Mouse (Mus musculus) lung, embryonic 16.5 days (tissue): ENCODE measurements around the gene Olfr1058. TPM values are rescaled to one million over a fixed set of nuclear protein-coding genes. Genes with fewer than 3 reads are reported as not detected.

Experiments used
- ATAC-seq: fragments of 200-750 bp; cut with Nextera tagmentation; 2 replicates; pipeline ENCODE4 v1.8.0; 2017; ENCODE audit warnings: low read depth, mild to moderate bottlenecking, moderate library complexity
- H3K27ac ChIP-seq: fragments of 300-500 bp; sonication (generic); 2 replicates; pipeline ENCODE4 v1.5.1; 2014; ENCODE audit warnings: mild to moderate bottlenecking, control low read depth, low read length
- H3K27me3 ChIP-seq: fragments of 300-500 bp; sonication (generic); 2 replicates; pipeline ENCODE4 v1.6.1; 2014; ENCODE audit warnings: low read depth, low read length, mixed read lengths; ENCODE audit not compliant: control insufficient read depth, insufficient read depth
- H3K36me3 ChIP-seq: fragments of 300-500 bp; sonication (generic); 2 replicates; pipeline ENCODE4 v1.6.1; 2014; ENCODE audit warnings: low read length; ENCODE audit not compliant: control insufficient read depth, insufficient read depth
- H3K4me1 ChIP-seq: fragments of 300-500 bp; sonication (generic); replicated peaks from 2 replicates; pipeline ENCODE4 v1.6.1; 2014; ENCODE audit warnings: low read length, mixed read lengths; ENCODE audit not compliant: control insufficient read depth, insufficient read depth
- H3K4me2 ChIP-seq: fragments of 300-500 bp; sonication (generic); 2 replicates; pipeline ENCODE4 v1.6.1; 2014; ENCODE audit warnings: low read depth, low read length, control low read depth
- H3K4me3 ChIP-seq: fragments of 300-500 bp; sonication (generic); 2 replicates; pipeline ENCODE4 v1.5.1; 2014; ENCODE audit warnings: mild to moderate bottlenecking, low read length, control low read depth
- H3K9ac ChIP-seq: fragments of 300-500 bp; sonication (generic); 2 replicates; pipeline ENCODE4 v1.6.1; 2014; ENCODE audit warnings: low read length, control low read depth
- H3K9me3 ChIP-seq: fragments of 300-500 bp; sonication (generic); 2 replicates; pipeline ENCODE4 v1.6.1; 2016; ENCODE audit warnings: low read length; ENCODE audit not compliant: control insufficient read depth
- WGBS: fragments of 180-500 bp; shearing (Covaris S2); extraction: QIAGEN DNeasy Blood & Tissue Kit; methylation state at CpG from one replicate; pipeline ENCODE4 v1.1.7; 2014; 5-methylcytosine and 5-hydroxymethylcytosine counted together
- polyA plus RNA-seq: library from polyadenylated mRNA; unstranded; fragments of >200 nt; fragmentation: Nextera tagmentation; extraction: Ambion mirVana; gene quantifications from 2 replicates; pipeline ENCODE4 v1.2.1, GENCODE M21; 2015

Olfr1058 gene
- polyA plus RNA-seq, 1 experiment from 2014 or later = not detected

- no peaks in the 10 kb centered on the region for H3K4me1 ChIP-seq
- WGBS = 77% methylated on average over 3 of the region's 3 CpGs
- ATAC-seq = no peak
- H3K27me3 ChIP-seq = no peaks in the 10 kb centered on the region
- H3K36me3 ChIP-seq = no peaks in the 10 kb centered on the region
- no peak within 1 kb of the TSS for H3K4me2 ChIP-seq
- H3K27ac ChIP-seq = no peak within 1 kb of the TSS
- no peak within 1 kb of the TSS for H3K4me3 ChIP-seq
- H3K9me3 ChIP-seq = no peaks in the 10 kb centered on the region
- H3K9ac ChIP-seq = no peak within 1 kb of the TSS
Observed at GRCm38 (mm10) chr2:86335333-86335732, 53.0 kb downstream of the Olfr1058 start, which contains the start of gene Olfr1054. Olfr1054 (minus strand) TSS chr2:86335433.

Other genes with a start within 250 kb of the Olfr1058 start
- gene Olfr1040, start 241.8 kb downstream of the Olfr1058 start, polyA plus RNA-seq = not detected in 2 replicates
- gene Olfr1042, start 226.7 kb downstream of the Olfr1058 start, polyA plus RNA-seq = not detected in 2 replicates
- gene Olfr1043, start 221.0 kb downstream of the Olfr1058 start, polyA plus RNA-seq = not detected in 2 replicates
- gene Olfr1044, start 210.7 kb downstream of the Olfr1058 start, polyA plus RNA-seq = not detected in 2 replicates
- gene Olfr52, start 202.9 kb downstream of the Olfr1058 start, polyA plus RNA-seq = not detected in 2 replicates
- gene Olfr1045, start 185.6 kb downstream of the Olfr1058 start, polyA plus RNA-seq = not detected in 2 replicates
- not detected in 2 replicates for gene Olfr1046, start 169.2 kb downstream of the Olfr1058 start, polyA plus RNA-seq
- not detected in 2 replicates for gene Olfr1047, start 157.2 kb downstream of the Olfr1058 start, polyA plus RNA-seq
- not detected in 2 replicates for gene Olfr1048, start 148.3 kb downstream of the Olfr1058 start, polyA plus RNA-seq
- gene Olfr1049, start 130.2 kb downstream of the Olfr1058 start, polyA plus RNA-seq = not detected in 2 replicates
- not detected in 2 replicates for gene Olfr1051, start 109.5 kb downstream of the Olfr1058 start, polyA plus RNA-seq
- gene Olfr1052, start 96.1 kb downstream of the Olfr1058 start, polyA plus RNA-seq = not detected in 2 replicates
- not detected in 2 replicates for gene Olfr1053, start 73.3 kb downstream of the Olfr1058 start, polyA plus RNA-seq
- not detected in 2 replicates for gene Olfr1054, start 53.1 kb downstream of the Olfr1058 start, polyA plus RNA-seq
- not detected in 2 replicates for gene Olfr1055, start 38.3 kb downstream of the Olfr1058 start, polyA plus RNA-seq
- gene Olfr1056, start 26.1 kb downstream of the Olfr1058 start, polyA plus RNA-seq = not detected in 2 replicates
- not detected in 2 replicates for gene Olfr1057, start 10.2 kb downstream of the Olfr1058 start, polyA plus RNA-seq
- not detected in 2 replicates for gene Olfr1061, start 25.5 kb upstream of the Olfr1058 start, polyA plus RNA-seq
- gene Olfr1062, start 38.2 kb upstream of the Olfr1058 start, polyA plus RNA-seq = not detected in 2 replicates
- gene Olfr1065, start 62.0 kb upstream of the Olfr1058 start, polyA plus RNA-seq = not detected in 2 replicates
- gene Olfr1066, start 67.7 kb upstream of the Olfr1058 start, polyA plus RNA-seq = not detected in 2 replicates
- gene Olfr228, start 98.8 kb upstream of the Olfr1058 start, polyA plus RNA-seq = not detected in 2 replicates
- gene Olfr1076, start 119.9 kb upstream of the Olfr1058 start, polyA plus RNA-seq = not detected in 2 replicates
- not detected in 2 replicates for gene Olfr1079, start 153.9 kb upstream of the Olfr1058 start, polyA plus RNA-seq
- not detected in 2 replicates for gene Olfr1080, start 169.7 kb upstream of the Olfr1058 start, polyA plus RNA-seq
- not detected in 2 replicates for gene Olfr1082, start 210.4 kb upstream of the Olfr1058 start, polyA plus RNA-seq